Mouse (Mus musculus) adrenal gland, adult (tissue): ENCODE data around the gene Brd2.
A peak's percentile ranks its signal among the peaks of the same experiment; 100 is the strongest.

Source experiments
- DNase-seq, 2 experiments: peaks; one replicate each; pipeline ENCODE4 v3.0.0; 2022 to 2023; ENCODE audit warnings: low spot score in 1 of 2; ENCODE audit not compliant: inconsistent age in 2 of 2

Gene Brd2

DNA sequence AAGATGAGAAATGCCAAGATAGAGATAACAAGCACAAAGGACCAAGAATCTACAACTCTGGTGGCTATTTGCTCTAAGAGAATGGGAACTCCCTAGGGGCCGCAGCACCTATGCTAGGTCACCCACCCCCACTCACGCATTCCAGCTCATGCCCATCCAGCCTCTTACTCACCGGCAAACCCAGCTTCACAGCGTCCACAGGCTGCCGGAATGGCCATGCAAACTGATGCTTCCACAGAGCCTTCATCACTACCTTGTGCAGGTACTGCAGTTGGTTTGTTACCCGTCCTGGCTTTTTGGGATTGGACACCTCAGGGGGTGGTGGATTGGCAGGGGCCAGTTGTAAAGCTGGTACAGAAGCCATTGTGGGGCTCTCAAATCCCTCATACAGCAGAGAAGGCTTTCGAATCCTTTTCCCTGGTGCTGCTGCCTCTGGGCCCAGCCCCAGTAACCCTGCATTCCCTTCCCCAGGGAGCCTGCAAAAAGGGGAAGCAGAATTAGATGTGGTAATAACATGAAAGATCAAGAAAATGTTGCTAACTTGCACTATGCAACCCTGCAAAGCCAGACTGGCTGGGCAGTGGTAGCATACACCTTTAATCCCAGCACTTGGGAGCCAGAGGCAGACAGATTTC, 5.6 kb downstream of the Brd2 start:
- DNase-seq = peak in 1 of 2 experiments; percentile 73

- no peak for DNase-seq
Observed at GRCm38 (mm10) chr17:34114114-34114513, 8.3 kb downstream of the Brd2 start.

DNA sequence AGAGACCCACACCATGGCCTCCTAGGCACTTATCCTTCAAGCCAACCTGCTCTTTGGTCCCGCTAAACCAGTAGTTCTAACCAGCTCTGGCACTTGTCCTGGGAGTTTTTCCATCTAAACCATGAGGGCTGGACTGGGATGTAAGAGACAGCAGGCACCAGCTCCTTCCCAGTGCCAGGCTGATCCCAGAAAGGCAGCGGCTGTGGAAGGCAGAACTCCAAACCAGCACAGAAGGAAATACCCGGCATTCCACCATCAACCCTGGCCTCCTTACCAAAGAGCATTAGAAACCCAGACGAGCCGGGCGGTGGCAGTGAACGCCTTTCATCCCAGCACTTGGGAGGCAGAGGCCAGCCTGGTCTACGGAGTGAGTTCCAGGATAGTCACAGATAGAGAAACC, 12.1 kb downstream of the Brd2 start:
- no peak for DNase-seq

- DNase-seq = no peak
Observed at GRCm38 (mm10) chr17:34109806-34110195, 12.6 kb downstream of the Brd2 start.

- DNase-seq = peak in 1 of 2 experiments; percentile 63
Observed at GRCm38 (mm10) chr17:34109038-34109805, 13.2 kb downstream of the Brd2 start.

DNA sequence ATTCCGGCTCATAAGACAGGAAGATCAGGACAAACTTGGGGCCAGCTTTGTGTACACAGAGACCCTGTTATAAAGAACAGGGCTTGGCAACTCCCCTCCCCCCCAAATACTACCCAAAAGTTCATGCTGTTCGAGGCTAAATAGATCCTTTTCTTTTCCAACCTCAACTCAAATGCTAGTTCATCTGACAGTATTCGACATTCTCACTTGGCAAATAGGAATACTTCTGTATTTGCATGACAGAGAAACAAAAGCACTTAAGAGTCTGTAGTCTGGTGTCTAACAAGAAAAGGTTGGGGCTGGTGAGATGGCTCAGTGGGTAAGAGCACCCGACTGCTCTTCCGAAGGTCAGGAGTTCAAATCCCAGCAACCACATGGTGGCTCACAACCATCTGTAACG, 14.0 kb downstream of the Brd2 start:
- DNase-seq = no peak

- no peak for DNase-seq
Observed at GRCm38 (mm10) chr17:34107109-34107867, 15.1 kb downstream of the Brd2 start.

DNA sequence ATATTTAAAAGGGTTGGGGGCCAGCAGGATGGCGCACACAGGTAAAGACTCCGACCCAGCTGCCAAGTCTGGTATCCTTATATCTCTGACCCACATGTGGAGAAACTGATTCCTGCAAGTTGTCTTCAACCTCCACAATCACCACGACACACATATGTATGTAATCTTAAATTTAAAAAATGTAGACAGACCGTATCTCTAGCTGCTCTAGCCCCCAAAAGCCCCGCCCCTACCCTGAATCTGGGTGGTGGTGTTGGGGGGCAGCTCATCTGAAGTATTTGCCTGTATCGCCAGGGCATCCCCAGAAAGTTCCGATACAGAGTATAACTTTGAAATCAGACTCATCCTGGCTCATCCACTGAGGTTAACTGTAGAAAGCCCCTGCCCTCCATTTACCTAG, 15.9 kb downstream of the Brd2 start:
- no peak for DNase-seq

GRCm38 (mm10) chr17:34104804-34105203, 17.6 kb downstream of the Brd2 start:
- DNase-seq = no peak

DNA sequence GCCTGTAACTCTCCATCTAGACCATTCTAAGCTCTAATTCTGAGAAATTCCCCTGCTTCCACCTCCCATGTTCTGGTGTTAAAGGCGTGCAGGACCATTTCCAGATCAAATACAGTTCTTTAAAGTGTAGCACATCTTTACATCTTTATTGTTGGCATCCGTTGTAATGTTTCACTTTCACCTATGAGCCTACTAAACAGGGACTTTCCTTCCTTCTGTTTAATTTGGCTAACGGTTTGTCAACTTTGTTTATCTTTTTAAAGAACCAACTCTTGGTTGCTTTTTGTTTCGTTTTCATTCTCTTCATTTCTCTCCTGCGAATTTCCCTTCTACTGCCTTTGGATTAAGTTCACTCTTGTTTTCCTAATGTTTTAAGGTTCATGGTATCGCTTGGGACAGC, 19.6 kb downstream of the Brd2 start:
- DNase-seq = peak in 1 of 2 experiments; percentile 37

DNA sequence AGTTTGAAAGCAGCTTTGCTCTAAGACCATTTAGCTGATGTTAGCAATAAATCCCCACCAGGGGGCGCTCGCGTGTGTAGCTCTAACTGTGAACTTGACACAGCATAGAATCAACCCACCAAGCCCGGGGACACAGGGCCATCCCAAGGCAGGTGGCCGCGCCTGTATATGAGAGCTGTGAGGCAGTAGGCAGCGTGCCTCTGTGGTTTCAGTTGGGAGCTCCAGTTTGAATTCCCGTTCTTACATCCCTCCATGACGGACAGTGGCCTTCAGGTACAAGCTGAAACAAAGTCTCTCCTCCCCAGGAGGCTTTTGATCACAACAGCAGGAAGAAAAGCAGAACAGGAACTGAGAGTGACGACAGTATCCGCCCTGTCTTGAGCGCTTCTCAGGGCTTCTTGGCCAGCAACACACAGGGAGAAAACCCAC, 20.8 kb downstream of the Brd2 start:
- peak; percentile 89 to 97 for DNase-seq

DNA sequence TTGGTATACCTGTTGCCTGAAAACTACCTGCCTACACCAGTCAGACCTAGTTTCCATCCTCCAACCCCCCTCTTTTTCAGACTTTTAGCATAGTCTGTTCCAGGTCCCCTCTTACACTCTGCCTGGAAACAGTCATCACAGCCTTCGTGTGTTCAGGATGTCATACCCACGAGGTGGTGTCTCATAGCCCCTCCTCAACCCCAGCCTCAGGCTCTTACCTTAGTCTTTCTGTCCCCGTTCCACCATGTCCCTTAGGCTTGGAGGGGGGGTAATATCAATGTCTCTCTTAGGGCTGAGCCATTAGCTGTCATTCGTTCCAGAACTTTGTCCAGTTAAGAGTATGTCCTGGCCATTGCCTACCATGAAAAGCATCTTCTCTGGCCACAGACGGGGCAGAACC, 21.2 kb downstream of the Brd2 start:
- DNase-seq = no peak

GRCm38 (mm10) chr17:34099531-34099930, 22.9 kb downstream of the Brd2 start:
- DNase-seq = no peak

- DNase-seq = peak in 1 of 2 experiments; percentile 61
Observed at GRCm38 (mm10) chr17:34098709-34099479, 23.5 kb downstream of the Brd2 start.

DNA sequence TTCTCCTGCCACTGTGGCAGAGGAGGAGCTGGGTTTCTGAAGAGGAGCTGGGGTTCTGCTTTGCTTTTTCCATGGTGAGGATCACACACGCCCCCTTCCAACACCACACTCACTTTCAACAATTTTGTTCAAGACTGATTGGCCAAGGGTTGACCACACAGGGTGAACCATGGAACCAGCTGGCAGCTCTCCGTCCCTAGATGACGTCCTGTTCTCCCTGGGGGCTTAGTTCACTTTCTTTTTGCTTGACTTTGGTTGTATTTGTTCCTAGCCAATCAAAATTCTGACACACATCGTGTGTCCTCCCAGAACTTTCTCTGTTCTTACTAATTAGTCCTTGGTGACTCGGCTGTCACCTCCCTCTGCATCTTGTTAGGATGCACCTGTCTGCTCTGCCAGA, 25.2 kb downstream of the Brd2 start:
- DNase-seq = peak in 1 of 2 experiments; percentile 31

- DNase-seq = peak; percentile 46 to 83
Observed at GRCm38 (mm10) chr17:34096497-34097010, 25.9 kb downstream of the Brd2 start.

DNA sequence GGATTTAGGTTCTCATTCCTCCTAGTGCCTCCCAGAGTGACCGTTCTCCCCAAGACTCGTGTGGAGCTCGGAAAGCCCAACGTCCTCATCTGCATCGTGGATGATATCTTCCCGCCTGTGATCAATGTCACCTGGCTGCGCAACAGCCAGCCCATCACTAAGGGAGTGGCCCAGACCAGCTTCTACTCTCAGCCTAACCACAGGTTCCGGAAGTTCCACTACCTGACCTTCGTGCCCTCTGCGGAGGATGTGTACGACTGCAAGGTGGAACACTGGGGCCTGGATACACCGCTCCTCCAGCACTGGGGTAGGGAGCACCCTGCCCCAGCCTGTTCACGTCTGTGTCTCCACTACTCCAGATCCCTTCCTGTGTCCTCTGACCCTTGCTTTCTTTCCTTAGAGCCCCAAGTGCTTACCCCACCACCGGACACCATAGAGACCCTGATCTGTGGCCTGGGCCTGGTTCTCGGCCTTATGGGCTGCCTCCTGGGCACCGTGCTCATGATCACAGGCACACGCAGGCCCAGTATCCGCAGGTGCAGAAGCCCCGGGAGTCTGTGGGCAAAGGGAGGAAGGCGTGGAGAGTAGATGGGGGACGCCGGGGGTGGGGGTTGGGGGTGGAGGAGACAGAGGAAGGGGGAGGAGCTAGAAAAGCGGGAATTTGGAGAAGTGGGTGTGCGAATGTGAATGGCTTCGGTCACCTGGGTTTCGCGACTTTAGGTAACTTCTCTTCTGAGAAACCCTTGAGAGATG, 28.0 kb downstream of the Brd2 start:
- no peak for DNase-seq

GRCm38 (mm10) chr17:34093199-34093874, 29.1 kb downstream of the Brd2 start:
- no peak for DNase-seq

DNA sequence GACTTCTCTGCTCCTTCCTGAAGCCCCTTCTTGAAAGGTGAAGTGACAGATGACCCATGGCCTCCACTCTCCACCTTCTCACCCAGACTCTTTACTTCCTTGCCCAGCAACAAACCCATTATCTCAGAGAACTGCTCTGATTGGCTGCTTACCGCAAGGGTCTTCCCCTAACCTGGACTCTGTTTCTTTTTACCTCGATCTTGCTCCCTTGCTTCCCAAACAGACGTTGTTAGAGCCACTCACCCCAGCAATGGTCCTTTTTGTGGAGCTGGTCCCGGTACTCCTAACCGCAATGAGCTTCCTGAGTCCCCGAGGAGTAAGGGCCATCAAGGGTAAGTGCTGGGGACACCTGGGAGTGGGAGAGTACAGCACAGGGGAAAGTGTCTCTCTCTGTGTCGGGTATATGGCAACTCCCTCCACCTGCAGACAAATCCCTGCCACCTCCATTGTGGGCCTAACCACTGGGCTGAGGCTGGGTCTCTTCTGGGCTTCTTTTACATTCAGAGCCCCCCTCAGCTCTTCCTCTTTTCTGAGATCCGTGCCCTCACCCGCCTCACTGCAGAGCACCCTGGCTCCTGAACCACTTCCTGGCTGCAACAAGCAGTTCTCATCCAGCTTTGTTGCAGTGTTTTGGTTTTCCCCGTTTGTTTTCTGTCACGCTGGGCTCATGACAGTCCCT, 30.1 kb downstream of the Brd2 start, which contains the start of gene H2-Oa:
Gene H2-Oa, plus strand, starts transcription at position 144 of the 679 bp plus-strand sequence.
- no peak for DNase-seq
